Mouse (Mus musculus): ENCODE data around the gene Phtf2.

GRCm38 (mm10) chr5:20751696-20752095 is 130.2 kb downstream of the Phtf2 start:
- TF ChIP-seq CTCF (IDR thresholded peaks at IDR 0.05; ENCODE audit: borderline replicate concordance, insufficient read depth, low read depth, low read length) = no peak
- no peak for TF ChIP-seq POLR2A (IDR thresholded peaks at IDR 0.05; ENCODE audit: borderline replicate concordance, insufficient read depth, low read length)

Measured in cerebellum, adult 2 months (tissue).